Mouse (Mus musculus) heart, postnatal 36 days (tissue): ENCODE measurements around the gene BC030867. TPM values are rescaled to one million over a fixed set of nuclear protein-coding genes. Genes with fewer than 3 reads are reported as not detected.
A peak's percentile ranks its signal among the peaks of the same experiment; 100 is the strongest.

Experiments
- DNase-seq, 2 experiments: peaks; one replicate each; pipeline ENCODE4 v3.0.0; 2021 to 2022
- intact Hi-C: fragments of 180-260 bp; cut with DNase I; formaldehyde crosslinking; loops from one replicate; pipeline ENCODE4 v1.15.1; 2025
- total RNA-seq, 2 experiments: library from RNA; stranded (reverse); gene quantifications; 2 replicates each; pipeline ENCODE4 v1.2.3; 2021

Gene BC030867
- total RNA-seq, 2 experiments from 2014 or later, result 0.14 to 0.25 TPM

DNA sequence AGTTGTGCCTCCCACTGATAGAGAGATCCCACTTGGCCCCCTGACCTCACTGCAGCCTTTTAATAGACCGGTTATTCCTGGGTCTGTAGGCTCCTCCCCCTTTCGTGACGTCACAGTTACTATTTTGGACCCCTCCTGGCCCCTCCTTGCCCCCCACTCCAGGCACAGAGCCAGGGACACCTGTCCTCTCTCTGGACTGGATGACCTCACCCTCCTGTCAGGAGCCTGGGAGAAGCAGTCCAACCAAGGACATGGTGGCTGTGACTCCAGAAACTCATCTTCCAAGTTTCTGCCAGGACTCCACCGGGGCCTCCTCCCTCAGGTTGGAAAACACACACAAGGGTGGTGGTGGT lies 28.7 kb upstream of the BC030867 start:
- intact Hi-C loops, result loop anchor here (5.0 kb wide), 2 partner anchors 212 to 238 kb away; partner anchors contain the start of genes Cfap97d1 and Grn
- DNase-seq, result peak; percentile 76 to 83

DNA sequence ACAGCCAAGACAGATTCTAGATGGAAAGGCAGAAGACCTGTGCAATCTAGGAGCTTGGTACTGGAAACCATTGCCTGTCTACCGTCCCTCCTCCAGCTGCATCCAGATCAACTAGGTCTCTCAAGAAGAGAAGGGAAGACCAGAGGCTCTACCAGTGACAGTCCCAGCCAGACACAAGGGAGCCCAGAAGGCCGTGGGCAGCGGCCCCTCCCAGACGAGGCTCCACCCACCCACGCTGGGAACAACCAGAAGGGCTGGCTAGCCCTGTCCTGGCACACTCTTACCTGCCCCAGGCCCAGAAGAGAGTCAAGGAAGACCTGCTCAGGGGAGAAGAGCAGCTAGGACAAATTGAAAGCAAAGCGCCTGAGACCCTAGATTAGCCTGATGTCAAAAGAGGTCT lies 28.2 kb upstream of the BC030867 start:
- no peak for DNase-seq
- intact Hi-C loops, result no loop called here

DNA sequence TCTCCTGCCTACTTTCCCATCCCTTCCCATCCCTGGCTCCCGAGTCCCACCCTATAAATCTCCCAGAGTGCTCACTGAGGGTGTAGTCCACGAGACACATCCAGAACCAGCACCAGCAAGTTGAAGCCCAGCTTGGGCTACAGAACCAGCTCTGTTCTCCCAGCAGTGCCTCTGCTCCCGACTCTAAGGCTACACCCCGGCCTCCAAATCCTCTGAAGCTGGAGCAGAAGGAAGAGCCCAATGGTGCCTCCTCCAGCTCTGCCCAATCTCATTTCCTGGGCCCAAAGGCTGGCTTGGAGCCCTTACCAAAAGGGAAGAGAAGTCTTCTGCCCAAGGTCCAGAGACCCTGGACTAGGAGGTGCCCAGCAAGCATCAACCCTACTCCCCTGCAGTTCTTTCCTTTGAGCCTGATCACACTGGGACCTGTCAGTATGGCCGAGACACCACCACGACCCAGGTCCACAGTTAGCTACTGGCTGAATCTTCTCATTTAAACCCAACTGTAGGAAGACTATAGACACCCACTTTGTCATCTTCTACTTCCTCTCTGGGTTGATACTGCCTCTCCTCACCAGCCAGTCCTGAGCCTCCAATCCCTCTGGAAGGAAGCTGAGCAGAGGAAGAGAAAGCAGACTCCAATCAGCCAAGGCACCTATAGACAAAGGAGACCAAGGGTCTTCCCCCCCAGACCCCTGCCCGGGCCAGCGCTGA lies 27.3 kb upstream of the BC030867 start:
- intact Hi-C loops, result no loop called here
- no peak for DNase-seq

DNA sequence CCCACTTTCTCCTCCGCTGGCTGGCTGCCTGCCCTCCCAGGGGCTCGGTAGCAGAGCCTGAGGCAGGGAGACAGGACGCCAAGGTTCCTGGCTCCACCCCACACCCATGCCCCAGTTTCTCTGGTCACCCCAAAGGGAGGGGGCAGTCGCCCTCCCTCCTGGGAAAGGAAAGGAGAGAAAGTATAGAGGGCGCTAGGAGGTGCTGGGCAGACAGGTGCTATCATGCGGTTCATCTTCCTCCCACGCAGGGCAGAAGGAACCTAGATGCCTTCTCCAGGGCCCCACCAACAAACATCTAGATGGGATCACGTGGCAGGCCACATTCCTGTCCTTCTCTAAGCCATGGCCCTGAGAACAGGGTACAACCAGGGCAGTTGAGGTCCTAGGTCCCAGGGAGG lies 26.7 kb upstream of the BC030867 start:
- intact Hi-C loops, result no loop called here
- no peak for DNase-seq

DNA sequence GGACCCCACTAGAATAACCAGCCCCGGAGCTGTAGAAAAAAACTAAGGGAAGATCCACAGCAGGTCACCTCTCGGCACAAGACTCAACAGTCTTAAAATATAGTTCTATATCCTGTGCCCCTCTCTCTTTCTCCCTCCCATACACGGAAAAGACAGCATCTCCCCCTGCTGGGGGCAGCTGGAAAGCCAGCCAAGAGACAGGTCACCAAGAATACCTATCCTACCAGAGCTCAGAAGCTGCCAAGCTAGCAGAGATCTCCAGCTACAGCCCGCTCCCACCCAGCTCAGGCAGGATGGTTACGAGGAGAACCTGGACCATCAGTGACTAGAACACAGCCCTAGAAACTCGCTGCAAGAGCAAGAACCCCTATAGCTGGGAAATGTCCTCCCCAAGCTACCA lies 25.5 kb upstream of the BC030867 start:
- intact Hi-C loops, result no loop called here
- no peak for DNase-seq

DNA sequence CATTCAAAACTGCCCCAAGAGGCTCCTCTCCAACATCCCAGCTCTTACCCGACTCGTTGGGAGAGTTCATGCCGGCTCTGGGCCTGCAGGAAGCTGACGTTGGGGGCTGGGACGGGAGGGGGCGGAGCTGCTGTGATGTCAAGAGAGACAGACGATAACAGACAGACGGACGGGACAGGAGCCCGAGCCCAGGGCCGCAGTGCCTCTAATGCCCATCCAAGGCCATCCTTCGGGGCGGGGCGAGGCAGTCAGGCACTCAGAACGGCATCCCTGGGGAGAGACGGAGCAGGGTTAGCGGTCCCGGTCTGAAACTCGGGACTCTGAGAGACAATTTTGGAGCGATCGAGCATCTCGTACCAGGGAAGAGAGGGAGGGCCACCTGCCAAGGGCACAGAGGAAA lies 24.0 kb upstream of the BC030867 start:
- intact Hi-C loops, result loop anchor here (2.0 kb wide), 1 partner anchor 34 kb away; no protein-coding TSS in a partner anchor
- no peak for DNase-seq

DNA sequence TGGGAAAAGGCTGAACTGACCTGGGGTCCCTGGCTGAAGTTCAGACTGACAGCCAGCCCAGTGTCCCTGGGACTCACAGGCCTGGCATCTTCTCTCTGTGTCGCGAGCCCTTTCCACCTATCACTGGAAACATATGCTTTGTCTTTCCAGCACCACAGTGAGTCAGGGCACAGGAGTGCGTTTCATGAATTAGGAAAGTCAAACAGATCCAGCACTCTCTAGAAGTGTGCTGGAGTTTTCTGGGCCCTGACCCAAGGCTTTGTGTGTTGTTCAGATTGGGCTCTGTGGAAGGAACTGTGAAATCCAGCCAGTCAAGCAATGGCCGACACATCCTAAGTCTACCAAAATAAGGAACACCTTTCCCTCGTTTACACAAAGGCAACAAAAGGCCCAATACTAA lies 23.5 kb upstream of the BC030867 start:
- intact Hi-C loops, result loop anchor here (2.0 kb wide), 1 partner anchor 34 kb away; no protein-coding TSS in a partner anchor
- DNase-seq, result no peak

DNA sequence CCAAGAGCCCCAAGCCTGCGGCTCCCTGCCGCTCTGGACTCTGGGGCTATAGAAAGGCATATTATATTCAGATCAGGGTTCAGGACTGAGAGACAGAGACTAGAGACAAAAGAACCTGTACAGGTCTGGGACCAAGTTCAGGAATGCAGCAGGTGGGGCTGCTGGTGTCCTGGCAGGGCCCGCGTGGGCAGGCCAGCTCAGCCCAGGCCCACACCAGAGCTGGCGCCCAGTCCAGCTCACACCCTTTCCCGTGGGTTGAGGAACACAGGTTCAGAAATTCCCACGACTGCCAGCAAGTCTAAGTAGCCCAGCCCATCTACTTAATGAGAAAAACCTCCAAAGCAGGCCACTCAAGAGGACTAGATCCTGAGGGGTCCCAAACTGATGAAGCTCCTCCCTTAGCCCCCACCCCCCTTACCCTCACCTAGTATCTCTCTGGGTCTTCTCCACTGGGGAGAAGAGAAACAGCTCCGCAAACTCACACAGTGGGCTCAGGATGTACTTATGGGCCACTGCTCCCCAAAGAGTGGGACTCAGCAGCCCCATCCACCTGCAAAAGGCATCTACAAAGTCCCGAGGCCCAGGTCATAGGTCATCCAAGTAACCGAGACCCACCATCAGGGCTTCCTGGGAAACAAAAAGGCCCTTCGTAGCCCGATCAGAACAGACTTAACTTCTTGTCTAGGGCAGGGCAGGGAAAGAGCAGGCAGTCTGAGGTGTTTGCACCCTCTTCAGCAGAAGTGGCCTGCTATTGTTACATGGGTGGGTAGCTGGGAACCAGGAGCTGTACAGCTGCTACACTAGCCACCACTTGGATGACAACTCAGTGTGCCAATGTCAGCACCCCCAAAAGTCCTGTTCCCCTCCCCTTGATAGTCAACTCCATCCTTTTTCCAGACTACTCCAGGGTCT lies 22.4 kb upstream of the BC030867 start:
- intact Hi-C loops, result no loop called here
- DNase-seq, result no peak

DNA sequence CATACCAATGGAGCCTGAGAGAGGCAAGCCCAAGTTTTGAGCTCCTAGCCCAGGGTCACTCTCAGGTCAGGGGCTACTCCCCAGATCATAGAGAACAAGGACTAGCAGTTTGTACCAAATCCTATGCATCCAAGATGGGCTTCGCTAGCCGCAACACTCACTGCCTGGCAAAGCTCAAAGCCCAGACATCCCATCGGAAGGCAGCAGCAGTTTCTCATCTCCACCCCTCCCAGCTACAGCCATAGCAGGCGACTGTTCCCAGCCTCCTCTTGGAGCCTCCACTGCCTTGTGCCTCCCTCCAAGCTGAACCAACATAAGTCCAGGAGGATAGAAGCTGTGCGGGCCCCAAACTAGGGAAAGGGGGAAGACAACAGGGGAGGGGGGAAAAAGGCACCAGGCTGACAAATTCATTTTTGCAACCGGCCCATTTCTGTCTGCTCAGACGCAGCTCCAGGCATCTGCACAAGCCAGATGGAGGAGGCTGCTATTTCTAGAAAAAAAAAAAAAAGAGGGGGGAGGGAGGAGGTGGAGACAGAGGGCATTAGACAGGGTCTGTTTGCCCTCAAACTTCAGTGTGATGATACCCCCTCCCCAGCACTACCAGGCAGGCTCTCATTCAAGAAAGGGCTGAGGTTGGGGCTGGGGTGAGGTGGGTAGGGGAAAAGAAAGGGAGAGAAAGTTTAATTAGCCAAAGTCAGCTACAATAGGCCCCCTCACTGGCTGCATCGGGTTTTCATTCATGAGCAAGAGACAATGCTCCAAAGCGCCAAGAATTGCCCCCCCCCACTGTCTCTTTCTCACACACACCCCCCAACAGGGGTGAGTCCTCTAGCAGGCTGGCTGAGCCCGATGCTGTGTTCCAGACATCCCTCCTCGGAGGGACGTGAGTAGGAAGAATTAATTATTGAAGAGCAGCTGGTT lies 21.2 kb upstream of the BC030867 start:
- DNase-seq, result no peak
- intact Hi-C loops, result no loop called here

DNA sequence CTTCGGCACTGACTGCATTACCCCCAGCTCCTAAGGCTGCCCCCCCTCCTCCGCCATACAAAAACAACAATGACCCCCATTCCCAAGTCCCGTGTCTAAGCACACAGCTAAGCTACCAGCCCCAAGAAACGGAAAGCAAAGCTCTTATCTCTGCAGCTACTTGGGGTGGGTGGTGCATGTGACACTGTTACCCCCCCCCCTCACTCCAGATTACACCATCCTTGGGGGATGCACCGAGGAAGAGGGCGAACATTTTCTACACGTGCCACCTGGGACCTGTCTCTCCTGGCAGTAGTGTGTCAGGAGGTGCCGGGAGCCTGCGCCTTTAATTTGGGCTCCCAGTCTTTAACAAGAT lies 20.5 kb upstream of the BC030867 start:
- intact Hi-C loops, result no loop called here
- no peak for DNase-seq

DNA sequence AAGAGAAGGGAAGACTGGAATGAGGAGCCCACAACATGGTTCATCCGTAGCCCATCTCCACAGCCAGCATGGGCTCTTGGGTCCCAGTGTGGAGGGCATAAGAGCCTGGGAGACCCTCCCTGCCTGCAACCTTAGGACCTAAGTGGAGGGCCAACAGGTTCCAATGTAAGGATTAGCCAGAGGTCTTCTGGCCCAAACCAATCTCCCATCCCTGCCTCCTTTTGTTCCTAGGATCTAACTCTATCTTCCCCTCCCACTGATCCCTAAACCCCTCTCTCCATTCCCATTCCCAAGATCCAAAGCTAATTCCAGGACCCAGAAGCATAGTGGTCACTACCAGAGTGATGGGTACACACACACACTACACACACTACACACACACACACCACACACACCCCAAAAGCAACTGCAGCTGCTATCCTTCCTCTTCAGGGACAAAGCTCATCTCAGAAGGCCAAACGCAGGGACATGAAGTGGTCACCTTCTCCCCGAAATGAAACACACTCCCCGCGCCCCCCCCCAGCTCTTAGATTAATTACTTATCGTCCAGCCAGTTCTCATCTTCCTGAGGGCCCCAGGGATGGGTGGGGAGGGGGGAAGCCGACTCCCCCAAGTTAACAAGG lies 19.9 kb upstream of the BC030867 start:
- intact Hi-C loops, result no loop called here
- DNase-seq, result no peak

DNA sequence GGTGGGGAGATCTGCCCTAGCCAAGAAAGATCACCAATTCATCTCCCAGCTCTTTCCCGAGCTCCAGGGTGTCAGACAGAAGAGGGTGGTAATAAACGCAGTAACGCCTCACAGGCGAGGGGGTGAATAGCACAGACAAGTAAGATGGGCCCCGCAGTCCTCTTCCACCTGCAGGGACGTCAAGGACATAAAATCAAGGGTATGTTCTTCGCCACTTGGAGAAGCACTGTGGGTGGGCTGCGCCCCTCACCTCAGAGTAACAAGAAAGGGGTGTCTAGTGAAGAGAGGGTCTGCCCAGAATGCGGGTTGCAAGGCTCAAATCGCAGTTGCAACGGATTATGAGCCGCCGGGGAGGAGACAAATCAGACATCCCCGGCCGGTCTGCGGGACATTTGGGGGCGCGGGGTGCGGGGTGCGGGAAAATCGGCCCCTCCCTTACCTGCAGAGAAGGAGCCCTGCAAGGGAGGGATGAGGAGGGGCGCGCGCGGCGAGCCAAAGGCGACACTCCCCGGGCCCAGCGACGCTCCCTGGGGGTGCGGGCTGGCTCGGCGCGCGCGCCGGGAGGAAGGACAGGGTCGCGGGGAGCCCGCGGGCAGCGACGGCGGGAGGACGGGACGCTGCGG lies 19.2 kb upstream of the BC030867 start:
- intact Hi-C loops, result no loop called here

DNA sequence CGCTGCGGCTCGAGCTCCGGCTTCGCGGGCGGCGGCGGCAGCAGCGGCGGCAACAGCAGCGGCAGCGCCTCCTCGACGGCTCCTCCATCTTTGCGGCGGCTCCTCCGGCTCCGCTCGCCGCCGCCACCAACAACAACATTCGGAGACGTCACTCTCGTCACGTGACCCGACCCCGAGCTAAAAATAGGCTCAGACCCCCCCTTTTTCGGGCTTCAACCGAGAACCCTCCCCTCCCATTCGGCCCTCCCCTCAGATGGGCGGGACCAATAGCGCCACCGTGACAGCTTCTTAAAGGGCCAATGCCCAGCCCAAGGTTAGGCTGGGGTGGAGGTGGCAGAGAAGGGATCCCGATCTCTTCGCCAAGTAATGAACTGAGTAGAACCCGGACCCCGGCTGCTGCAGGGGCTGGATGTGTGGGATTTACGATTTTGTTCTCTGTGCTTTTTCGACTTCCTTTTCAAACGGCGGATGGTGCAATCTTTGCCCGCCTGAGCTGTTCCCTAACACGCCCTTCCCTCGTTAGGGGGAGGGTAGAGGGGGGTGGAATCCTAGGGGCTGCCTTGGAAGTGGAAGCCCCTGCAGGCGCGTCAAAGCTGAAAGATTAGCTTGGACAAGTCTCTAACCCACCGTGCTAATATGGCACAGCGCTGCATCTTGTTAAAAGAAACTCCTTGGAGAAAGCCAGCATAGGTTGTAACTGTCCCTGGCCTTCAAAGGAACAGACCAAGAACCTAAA lies 18.5 kb upstream of the BC030867 start, which contains the start of gene Hdac5:
Gene Hdac5, minus strand, starts transcription at position 161 of the 736 bp plus-strand sequence.
- peak; percentile 96 to 97 for DNase-seq
- intact Hi-C loops, result loop anchor here (2.0 kb wide), 2 partner anchors 19 to 41 kb away; partner anchors contain the start of genes BC030867 and G6pc3

More for the DNA sequence above, 19.2 kb upstream of the BC030867 start:
- no peak for DNase-seq

DNA sequence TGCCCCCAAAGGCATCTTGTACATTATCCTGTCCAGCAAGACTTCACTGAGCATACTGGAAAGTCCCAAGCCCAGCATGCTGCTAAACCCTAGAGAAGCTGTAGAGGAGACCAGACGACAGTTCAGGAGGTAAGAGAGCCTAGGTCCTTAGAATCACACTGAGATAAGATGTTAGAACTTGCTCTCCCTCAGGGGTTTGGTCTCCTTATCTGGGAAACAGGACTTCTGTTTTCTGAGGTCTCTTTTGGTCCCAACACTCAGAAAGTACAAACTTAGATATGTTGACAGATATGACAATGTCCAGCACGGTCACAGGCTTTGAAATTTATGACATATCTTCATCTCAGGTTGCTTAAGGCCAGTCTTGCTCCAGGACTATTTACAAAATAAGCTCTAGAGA lies 12.7 kb upstream of the BC030867 start:
- DNase-seq, result no peak
- intact Hi-C loops, result no loop called here

DNA sequence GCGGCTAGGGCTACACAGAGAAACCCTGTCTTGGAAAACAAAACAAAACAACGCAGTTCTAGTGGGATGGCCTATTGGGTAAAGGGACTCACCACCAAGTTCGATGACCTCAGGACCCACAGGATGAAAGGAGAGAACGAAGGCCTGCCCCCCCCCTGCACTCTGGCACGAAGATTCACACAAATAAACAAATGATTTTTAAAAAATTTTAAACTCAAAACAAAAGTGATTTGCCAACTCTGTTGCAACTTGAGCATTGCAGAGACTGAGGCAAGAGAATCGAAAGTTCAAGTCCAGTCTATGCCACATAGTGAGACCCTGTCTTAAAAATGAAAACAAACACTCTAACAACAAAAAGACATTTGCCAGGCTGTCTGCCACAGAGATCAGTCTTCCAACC lies 8.0 kb upstream of the BC030867 start:
- no peak for DNase-seq
- intact Hi-C loops, result no loop called here

DNA sequence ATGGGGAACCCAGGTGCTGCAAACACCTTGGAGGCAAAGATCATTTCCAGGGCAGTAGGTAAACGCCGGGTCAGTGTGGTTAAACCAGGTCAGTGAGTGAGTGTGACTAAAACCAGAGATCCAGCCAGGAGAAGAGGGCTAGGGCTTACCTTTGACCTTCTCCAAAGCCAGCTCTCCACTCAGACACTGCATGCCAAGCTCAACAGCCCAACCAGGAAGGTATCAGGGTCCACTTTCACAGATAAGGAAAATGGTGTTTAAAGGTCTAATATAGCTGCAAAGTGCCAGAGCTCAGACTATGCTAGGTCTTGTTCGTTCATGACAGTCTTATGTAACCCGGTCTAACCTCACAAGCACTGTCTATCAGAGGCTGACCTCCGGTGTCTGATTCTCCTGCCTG lies 7.4 kb upstream of the BC030867 start:
- no peak for DNase-seq
- intact Hi-C loops, result no loop called here

DNA sequence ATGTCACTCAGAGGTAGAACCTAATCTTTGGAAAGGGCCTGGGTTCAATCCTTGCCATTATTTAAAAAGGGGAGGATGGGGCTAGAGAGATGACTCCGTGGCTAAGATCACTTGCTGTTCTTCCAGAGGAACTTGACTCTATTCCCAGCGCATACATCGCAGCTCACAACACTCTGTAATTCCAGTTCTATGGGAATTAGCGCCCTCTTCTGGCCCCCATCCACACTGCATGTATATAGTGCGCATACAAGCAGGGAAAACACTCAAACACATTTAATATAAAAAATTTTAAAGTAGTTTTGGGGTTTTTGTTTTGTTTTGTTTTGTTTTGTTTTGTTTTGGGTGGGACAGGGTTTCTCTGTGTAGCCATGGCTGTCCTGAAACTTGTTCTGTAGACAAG lies 6.8 kb upstream of the BC030867 start:
- intact Hi-C loops, result no loop called here
- DNase-seq, result no peak

DNA sequence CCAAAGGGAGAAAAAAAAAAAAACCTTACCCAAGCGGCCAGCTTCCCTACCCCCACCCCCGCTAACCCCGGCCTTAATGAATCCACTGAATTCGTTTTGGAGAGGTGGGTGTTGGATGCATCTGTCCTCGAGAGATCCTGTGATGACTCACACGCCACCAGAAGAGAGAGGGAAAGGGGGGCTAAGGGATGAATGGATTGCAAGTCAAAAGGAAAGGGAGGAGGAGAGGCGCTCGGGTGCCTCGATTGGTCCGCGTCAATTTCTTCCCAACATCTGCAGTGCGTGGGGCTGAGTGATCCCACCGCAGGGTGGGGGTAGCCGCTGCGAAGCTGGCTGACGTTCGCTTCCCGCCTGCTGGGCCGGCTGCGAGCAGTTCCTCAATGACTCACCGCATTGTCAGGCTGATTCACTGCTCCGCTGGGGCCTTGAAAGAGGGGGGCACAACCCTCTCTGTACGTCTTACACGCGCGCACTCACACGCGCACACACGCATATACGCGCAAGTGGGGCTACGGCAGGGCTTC lies 3.7 kb upstream of the BC030867 start:
- intact Hi-C loops, result loop anchor here (5.0 kb wide), 1 partner anchor 43 kb away; no protein-coding TSS in a partner anchor
- DNase-seq, result peak; percentile 56 to 60
